Mouse (Mus musculus) spleen, adult 18-20 months (tissue): ENCODE data around the gene Myo6.
A peak's percentile ranks its signal among the peaks of the same experiment; 100 is the strongest.

Experiments
- DNase-seq, 2 experiments: peaks; one replicate each; pipeline ENCODE4 v3.0.0; 2022; ENCODE audit warnings: mixed read lengths in 2 of 2

The Myo6 gene

DNA sequence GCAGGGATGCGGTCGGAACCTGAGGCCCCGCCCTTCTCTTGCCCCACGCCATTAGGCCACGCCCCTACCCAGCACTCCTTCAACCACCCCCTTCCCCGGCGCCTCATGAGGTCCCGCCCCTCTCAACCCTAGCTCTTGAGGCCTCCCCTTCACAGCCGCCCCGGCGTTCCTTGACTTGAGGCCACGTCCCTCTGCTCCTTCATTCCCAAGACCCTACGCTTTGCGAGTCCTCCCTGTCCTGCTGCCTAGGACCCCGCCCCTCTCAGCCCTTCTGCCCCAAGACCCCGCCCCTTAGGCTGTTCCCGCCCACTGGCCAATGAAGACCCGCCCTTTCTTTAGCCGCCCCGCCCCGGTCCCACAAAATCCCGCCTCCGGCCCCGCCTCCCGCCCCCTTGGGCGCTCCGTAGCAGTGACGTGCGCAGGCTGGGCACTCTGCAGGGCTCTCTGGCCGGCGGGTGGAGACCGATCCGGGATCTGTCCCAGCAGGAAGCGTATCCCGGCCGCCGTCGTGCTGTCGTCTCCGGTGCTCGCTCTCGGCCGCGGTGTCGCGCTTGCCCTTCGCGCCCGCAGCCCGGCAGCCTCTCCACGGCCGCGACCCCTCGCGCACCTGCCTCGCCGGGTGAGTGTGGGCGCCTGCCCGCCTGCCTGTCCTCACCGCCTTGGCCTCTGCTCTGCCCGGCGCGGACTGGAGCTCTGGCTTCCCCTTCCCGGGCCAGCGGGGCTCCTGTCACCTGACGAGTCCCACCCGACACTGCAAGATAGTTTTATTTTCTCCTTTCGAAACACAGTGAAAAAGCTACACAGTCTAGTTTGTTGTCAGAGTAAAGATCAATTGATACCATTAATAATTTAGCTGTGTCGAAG is at the start of gene Myo6:
Gene Myo6, plus strand, starts transcription at position 421 of the 864 bp plus-strand sequence.
- peak; percentile 80 to 88 for DNase-seq

- no peak for DNase-seq
These were observed 18.7 kb upstream of the Myo6 start for GRCm38 (mm10) chr9:80145992-80146587.

DNA sequence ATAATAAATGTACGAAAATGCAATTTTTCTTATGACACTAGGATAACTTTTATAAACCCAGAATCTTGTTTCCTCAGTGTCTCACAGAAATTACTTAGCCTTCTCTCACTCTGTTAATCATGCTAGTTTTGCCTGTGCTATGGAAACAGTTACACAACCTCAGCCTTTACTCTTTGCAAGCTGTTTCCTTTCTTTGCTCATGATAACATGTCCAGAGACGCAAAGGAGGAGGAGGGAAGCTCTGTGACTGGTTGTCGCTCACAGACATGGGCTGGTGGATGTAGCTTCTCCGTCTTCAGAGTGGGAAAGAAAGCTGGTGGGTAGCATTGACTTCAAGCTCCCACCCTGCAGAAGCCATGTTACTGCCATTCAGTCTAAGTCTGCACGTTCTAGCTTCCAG is 15.2 kb upstream of the Myo6 start:
- no peak for DNase-seq

DNA sequence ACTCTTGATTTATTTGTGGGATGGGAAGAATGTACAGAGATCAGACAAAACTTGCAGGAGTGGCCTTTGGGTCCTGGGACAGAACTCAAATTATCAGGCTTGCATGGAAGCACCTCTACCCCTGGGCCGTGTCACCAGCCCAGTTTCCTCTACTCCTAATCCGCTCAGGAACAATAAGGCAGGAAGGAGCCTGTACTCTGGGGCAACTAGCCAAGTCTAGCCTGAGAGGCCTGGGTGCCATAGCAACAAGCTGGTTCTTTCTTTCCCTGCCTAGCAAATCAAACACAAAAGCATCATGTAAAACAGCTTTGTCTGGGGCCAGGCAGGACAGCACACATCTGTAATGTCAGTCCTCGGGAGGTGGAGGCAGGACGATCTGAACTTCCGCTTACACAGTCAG is 9.6 kb upstream of the Myo6 start:
- no peak for DNase-seq

GRCm38 (mm10) chr9:80156780-80157179 is 8.1 kb upstream of the Myo6 start:
- DNase-seq, result no peak

DNA sequence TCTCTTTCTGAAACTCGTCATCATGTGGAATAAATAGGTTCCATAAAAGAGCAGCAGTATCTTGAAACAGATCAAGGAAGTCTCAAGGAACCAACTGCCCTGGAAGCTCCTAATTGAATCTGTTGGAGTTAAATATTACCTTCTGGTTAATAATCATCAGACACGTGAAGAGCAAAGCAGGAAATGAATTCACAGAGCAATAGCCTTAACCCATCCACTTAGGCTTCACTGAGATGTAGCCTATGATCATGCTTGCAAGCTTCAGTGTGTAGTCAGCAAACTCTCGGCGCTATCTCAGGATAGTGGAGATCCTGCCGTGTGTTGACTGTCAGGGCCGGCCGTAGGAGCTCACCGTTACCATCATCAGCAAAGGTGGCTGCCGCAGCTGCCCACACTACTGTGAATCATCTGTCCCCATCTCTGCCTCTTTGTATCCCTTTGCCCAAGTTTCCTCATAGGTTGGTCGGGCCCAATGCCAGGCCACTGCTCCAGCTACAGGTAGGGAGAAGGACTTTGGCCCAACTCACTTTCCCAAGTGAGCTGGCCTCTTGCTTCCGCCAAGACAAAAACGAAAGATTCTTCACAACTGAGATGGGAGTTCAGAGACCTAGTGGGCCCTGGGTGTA is 6.9 kb upstream of the Myo6 start:
- DNase-seq, result no peak

DNA sequence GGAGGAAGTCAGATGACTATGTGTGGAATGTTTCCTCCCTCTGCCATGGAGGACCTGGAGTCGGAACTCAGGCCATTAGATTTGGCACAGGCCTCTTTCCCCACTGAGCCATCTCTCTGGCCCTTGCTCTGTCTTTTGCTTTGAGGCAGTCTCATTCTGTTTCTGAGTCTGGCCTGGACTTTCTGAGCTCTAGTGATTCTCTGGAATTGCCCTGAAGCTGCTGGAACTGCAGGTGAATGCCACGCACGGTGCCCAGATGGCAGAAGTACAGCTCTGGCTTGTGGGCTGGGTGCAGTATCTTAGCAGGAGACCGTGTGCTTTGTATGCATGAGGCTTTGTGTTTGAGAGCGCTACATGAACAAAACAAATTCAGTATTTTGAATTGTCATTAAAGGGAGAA is 5.9 kb upstream of the Myo6 start:
- DNase-seq, result no peak

- no peak for DNase-seq
These were observed 3.4 kb upstream of the Myo6 start for GRCm38 (mm10) chr9:80161451-80161850.

- no peak for DNase-seq
These were observed 1.6 kb upstream of the Myo6 start for GRCm38 (mm10) chr9:80163126-80163723.

- DNase-seq, result no peak
These were observed 640 bp upstream of the Myo6 start for GRCm38 (mm10) chr9:80164191-80164590.

DNA sequence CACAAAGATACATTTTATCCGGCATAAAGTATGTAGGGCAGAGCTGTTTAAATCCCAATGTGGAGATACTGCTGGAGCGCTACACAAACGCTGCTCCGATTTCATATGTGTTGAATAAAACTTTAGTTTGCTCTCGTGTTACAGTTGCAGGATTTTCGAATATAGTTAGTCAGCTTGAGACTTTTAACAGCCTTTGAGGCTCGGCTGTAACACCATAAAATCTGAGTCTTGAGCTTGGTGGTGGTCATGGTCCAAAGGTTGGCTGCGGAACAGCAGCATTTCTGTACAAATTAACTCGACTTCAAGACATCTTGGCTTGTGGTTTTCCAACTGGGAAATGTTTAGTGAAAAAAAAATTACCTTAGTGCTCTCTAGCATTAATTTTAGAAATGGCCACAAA is 859 bp downstream of the Myo6 start:
- no peak for DNase-seq

GRCm38 (mm10) chr9:80166425-80166824 is 1.6 kb downstream of the Myo6 start:
- DNase-seq, result no peak

DNA sequence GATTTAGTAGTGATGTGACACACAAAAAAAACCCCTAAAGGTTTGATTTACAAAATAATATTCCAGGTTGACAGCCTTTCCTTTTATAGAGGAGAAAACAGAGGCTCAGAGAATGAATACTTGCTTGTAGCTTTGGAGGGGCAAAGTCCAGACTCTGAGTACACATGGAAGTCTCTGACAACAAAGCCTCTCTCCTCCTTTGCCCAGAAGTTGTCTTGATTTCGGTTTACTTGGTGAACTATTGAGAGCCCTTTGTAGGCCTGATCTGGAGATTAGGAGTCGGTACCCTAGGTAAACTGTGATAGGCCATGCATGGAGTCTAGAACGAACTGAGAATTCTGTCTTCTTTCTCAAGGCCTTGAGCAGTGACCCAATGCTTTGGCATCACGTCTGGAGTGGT is 2.3 kb downstream of the Myo6 start:
- DNase-seq, result no peak

DNA sequence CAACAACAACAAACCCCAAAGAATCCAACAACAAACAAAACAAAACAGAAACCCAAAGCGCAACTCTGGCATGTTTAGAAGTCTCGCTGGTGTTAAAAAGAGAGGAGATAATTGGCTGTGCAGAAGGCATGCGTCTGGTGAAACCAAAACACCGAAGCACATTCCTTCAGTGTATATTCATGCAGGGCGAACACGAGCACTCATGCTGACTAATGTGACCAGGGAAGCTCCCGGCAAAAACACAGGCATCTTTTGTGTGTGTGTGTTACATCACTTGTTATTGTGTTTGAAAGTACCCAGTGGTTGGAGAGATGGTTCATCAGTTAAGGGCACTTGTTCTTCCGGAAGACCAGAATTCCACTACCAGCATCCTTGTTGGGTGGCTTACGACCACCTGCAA is 4.7 kb downstream of the Myo6 start:
- no peak for DNase-seq

DNA sequence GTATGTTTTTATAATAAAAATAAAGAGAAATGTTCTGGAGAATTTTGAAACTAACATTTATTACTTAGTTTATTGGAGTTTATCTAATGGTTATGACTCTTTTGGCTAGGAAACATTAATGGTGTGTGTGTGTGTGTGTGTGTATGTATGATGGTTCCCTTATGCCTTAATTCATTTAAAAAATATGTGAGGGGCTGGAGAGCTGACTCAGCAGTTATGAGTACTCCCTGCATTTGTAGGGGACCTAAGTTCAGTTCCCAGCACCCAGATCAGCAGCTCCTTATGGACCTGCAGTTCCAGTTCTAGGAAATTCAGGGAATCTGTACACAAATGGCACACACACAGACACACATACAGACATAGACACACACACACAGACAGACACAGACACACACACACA is 6.4 kb downstream of the Myo6 start:
- DNase-seq, result no peak

DNA sequence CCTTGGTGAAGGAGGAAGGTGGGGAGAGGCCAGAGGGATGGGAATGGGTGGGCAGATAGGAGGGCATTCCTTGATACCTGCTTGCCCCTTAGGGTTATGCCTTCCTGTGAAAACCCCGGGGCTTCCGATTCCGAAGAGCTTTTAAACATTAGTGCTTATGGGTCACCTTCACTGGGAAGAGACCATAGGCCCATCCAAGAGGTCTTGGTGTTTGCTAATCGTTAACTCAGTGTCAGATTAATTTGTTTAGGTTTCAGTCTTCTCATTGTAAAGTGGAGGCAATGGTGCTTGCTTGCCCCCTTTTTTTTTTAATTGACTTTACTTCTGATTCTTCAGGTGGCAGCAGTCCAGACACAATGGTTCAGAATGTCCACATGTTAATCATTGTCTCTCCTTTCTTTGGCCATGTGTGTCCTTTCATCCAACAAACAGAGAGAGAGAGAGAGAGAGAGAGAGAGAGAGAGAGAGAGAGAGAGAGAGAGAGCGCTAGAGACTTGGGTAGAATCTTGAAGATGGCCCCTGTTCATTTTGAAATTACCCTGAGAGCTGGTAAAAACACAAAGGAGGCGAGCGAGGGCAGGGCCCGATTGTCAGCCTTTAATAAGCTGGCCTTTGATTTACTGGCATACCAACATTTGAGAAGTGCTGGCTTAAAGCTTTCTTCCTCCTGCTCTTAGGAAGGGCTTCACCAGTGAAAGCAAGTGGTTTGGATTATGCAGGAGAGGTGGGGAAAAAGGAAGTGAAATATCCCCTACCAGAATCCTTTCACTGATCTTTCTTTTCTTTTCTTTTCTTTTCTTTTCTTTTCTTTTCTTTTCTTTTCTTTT is 7.8 kb downstream of the Myo6 start:
- no peak for DNase-seq

GRCm38 (mm10) chr9:80173629-80174028 is 8.8 kb downstream of the Myo6 start:
- no peak for DNase-seq

- DNase-seq, result no peak
These were observed 12.1 kb downstream of the Myo6 start for GRCm38 (mm10) chr9:80176696-80177478.

- DNase-seq, result no peak
These were observed 13.8 kb downstream of the Myo6 start for GRCm38 (mm10) chr9:80178670-80179069.

GRCm38 (mm10) chr9:80179688-80180087 is 14.9 kb downstream of the Myo6 start:
- DNase-seq, result no peak

GRCm38 (mm10) chr9:80180771-80181170 is 15.9 kb downstream of the Myo6 start:
- DNase-seq, result no peak

GRCm38 (mm10) chr9:80181692-80182091 is 16.9 kb downstream of the Myo6 start:
- DNase-seq, result no peak
